Mouse (Mus musculus) spleen, postnatal 14 days (tissue): Measurements from ENCODE around the gene Narf.
A peak's percentile ranks its signal among the peaks of the same experiment; 100 is the strongest.

Source experiments
- DNase-seq, 2 experiments: peaks; one replicate each; pipeline ENCODE4 v3.0.0; 2021 to 2022; ENCODE audit warnings: low spot score in 2 of 2

Gene Narf

DNA sequence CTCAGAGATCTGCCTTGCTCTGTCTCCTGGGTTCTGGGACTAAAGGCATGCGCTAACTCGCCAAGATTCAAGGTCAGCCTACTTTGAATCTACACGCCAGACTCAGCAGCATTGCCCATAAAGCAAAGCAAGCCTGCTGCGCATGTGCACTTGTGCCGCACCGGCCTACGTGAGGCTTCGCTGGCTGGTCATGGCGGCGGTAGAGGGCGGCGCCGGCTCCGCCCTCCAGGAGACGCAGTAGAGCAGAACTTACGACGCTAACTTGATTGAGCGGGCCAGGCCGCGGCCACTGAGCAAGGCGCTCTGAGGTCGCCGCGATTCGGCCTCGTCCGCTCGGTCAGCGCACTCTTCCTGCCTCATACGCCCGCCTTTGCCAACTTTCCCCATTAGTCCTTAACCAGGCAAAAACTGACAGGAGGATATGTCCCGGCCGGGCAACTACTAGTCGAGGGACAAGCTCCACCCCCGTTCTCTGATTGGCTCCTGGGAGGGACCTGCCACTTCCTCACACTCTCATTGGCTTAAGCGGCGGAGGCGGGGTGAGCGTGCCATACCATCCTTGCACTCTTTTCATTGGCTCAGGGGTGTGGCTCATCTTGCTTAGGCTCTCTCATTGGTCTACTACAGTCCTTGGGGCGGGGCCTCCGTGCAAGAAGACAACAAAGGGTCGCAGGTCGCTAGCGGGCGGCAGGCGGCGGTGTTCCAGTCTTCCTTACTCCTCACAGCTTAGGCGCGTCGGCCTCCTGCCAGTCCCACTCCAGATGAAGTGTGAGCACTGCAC lies at the start of gene Narf:
Gene Narf (plus strand): TSS at position 690 of the 781 bp plus-strand sequence.
- DNase-seq = peak; percentile 95

DNA sequence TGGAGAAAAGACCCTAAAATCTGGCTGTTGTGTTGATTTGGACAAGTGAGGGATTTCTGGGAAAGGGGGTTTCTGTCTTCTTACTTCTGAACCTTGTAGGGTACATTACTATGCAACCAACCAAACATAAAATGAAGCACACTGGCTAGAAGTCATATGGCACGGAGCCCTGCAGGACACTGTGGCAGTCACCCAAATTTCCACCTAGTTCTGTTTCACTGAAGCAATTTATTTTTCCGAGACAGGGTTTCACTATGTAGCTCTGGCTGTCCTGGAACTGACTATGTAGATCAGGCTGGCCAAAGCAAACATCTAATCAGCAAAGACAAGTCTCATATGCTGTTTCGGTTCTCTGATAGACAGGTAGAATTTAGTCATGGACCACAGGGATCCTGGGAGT lies 47.4 kb upstream of the Narf start:
- no peak for DNase-seq

DNA sequence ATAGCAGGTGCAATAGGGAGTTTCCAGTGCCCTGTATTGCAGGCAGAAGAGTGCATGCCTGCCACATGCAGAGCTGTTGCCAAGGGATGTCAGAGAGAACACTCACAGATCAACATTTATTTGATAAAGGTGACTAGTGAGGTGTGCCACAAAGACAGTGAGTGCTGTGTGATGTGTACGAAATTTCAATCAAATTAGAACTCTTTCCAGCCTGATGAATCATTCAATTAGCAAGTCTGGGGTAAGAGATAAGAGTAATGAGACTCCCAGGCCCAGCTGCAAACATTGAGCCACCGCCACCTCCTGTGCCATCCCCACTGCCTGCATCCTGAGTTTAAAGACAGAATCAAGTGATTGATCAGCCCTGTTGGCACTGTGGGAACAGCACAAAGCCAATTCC lies 44.3 kb upstream of the Narf start:
- DNase-seq = no peak

DNA sequence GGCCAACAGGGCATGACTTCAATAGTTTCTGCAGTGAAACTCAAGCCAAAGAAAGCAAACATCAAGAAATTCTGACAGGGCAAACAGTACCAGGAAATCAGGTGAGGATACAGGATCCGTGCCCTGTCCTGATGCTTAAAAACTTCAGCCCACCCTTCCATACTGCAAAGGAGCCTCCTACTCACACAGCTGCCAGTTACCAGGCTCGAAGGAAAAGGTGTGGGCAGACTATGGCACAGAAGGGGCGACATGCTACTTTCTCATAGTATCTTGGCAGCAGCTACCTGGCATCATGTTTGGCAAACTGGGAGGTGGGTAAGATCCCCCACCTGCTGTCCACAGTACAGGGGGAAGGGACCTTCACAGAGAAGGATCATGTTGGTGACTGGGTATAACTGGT lies 43.6 kb upstream of the Narf start:
- no peak for DNase-seq

DNA sequence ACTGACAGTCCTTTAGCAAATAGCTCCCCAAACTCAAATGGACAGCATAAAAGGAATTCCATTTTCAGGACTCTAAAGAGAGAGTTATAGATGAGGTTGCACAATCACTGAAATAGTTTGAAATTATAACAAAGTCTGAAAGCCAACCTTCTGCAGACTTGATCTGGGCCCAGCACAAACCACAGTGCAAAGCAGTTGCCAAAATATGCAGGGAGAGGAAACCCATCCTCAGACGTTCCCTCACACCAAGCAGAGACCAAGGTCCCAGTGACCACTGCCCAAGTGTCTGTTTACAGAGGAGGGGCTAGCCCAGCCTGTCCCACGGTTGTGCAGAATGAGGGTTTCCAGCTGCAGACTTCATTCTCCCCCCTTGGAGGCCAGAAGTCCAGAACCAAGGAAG lies 38.4 kb upstream of the Narf start:
- DNase-seq = no peak

DNA sequence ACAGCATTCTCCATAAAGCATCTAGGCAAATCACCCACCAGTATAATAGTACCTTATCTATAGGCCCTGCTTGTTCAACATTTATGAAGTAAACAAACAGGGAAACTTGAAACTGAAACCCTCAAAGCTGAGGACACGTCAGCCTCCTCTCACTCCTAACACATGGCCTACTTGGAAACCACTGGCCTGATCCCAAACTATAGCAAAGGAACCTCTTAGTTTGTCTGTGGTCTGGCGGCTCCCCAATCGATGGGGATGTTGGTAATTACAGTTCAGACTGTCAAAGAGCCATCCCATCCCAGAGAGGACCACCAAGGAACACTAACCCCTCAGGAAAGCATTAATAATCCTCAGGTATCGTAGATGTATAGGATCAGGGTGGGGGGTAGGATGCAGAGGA lies 37.2 kb upstream of the Narf start:
- DNase-seq = no peak

DNA sequence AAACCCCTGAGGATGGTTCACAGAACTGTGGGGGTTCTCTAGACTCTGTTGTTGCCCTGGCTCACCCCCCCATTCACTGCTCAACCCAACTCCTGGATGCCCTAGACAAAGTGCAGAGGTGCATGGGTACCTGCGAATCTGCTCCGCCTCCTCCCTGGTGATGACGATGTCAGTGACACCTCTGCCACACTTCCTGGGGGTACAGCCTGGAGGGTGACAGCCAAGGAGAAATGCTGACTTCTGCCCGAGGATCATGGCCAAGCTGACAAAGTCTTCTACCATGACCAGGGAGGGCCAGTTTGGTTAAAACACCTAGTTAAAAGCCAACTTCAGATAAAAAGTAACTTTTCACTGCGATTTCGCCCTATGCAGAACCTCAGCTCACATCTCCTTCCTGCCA lies 36.3 kb upstream of the Narf start:
- DNase-seq = no peak

DNA sequence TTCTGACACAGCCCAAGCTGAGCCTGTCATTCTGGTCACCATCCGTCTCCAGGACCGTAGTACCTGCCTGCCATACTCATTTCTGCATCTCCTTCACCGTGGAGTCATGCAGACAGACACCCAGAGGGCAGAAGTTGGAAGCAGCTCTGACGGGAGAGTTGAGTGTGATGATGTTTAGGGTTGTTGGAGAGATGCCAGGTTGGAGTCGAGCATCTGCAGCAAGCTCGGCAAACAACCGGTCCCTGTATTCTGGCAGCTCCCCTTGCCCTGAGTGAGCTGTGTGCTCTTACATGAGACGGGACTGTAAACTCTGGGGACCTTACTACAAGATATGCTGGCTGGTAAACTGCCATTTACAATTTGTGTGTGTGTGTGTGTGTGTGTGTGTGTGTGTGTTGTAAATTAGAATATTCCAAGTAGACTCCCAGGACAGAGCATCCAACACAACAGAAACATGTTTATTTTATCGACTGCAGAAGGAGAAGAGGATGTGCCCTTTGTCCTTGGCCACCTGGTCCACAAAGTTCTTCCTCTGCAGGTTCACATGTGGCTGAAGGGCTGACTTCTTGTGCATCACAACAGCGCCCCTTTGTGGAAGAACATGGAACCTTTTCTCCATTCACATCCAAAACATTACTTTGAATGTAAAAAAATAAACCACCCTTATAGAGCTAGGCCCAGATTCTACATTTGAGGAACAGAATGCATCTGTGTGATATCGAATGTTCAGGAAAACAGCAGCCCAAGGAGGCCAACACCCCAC lies 35.4 kb upstream of the Narf start:
- DNase-seq = no peak

DNA sequence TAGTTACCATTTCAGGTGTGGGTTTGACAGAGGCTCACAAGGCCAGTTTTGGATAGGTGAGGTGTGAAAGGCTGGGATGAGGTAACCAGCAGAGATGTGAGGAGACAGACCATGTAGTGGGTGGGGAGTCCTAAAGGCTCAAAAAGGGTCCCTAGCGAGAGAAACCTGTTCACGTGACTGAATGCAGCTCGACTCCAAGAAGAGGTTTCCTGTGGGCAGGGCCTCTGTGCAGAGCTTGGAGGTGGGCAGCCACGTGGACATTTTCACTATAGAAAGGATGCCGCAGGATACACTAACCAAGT lies 33.2 kb upstream of the Narf start:
- no peak for DNase-seq

DNA sequence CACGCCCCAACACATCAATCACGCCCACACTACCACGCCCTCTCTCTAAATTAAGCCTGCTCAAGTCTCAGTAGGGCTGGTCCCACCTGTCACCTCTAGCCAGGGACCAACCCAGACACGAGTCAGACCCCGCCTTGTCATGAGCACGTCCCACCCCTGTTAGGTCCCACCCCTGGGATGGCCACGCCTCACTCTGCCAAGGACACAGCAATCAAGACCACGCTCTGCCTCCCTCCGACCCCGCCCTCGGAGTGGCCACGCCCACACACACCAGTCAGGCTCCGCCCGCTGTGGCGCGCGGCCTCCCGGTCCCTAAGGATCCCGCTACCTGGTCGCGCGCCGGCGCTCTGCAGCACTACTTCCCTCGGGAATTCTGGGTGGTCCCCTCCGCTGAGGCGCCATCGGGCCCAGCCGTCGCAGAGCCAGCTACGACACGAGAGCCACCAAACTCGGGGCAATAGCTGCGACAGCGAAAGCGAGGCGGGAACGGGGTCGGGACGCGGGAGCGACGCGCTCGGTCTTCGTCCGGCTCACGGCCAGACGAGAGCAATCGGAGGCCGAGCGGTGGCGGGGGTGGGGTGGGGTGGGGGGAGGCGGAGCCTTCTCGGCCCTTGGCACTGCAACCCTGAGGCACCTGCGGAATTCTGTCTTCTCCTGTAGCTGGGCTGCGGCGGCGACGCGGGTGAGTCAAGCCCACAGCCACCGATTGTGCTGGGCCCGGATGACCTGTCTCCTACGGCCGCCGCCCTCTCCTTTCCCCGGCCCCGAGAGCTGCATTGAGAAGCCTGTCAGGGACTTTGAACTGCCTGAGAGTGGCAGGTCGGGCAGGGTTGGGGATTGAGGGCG lies 32.7 kb upstream of the Narf start, which contains the start of the genes Hexdc and Ogfod3:
Gene Hexdc (plus strand): TSS at position 273 of the 846 bp plus-strand sequence.
Gene Ogfod3 (minus strand): TSS at position 551 of the 846 bp plus-strand sequence.
- DNase-seq = peak; percentile 90 to 94

DNA sequence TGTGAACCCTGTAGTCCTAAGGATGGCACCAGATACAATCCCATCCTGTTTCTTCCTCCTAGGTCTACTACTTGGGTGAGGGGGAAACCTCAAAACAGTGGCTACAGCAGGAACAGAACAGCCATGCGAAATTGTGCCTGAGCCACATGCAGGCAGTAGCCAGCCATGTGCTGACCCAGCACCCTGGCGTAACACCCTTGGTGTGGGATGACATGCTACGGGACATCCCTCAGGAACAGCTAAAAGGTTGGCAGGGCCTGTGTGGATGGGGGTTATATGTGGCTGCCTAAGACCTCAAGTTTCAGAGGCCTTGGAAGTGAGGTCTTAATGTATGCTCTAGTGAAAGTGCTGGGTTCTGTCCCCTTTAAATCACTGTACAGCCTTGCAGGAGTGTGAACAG lies 20.2 kb upstream of the Narf start:
- DNase-seq = no peak

DNA sequence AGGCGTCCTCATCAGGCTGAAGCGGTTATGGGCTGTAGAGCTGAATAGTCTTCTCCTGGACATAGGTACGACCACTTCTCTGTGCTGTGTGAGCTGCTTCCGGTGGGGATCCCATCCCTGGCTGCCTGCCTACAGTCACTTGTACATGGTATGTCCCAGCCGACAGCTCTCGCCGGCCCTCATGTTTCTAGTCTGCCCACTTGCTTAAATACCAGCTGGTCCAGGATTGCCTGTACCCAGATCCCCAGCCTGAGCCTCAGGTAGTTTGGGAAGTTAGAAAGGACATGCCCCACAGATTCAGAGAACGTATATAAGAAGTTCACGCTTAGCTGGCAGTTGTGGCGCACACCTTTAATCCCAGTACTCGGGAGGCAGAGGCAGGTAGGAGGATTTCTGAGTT lies 17.3 kb upstream of the Narf start:
- DNase-seq = no peak

DNA sequence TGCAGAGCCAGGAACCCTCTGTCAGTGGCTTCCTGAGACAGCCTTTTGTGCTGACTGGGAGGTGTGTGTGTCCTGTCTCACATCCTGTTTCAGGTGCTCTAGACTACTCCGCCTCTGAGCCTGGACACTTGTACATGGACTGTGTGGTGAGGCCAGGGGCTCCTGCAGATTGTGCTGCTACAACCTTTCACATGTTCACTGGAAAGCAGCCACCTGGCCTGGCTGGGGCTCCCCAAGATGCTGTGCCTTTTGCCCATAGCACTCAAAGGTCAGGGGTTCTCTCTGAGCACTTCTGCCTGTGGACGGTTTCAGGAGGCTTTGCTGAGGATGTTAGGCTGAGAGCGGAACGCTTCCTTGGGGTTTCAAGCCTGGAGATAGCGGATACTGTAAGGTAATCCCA lies 16.3 kb upstream of the Narf start:
- no peak for DNase-seq

DNA sequence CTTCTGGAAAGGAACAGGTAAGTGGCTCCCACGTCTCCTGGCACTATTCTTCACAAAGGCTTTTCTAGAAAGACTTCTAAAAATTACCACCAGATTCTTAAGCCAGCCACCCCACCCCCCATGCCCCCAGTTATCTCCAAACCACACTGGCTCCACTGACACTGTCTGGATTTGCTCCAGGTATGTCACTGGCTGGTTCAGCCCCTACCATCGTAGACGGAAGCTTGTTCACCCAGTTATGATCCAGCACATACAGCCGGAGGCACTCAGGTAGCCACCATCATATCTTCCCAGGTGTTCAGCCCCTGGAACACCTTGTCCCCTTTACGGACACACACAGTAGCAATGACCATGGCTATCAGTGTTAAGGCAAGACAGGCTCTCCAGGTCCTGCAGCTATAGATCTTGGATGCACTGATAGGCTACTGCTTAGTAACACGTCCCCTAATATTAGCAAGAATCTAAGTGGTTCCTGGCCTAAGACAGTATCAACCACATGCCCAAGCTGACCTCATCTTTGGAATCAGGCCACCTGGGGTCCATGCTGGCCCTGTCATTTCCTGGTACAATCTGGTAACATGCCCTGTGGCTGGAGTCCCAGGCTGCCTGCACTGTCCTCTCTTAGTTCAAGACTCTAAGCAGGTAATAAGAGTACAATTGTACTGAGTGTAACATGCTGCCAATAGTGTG lies 15.6 kb upstream of the Narf start:
- DNase-seq = no peak

DNA sequence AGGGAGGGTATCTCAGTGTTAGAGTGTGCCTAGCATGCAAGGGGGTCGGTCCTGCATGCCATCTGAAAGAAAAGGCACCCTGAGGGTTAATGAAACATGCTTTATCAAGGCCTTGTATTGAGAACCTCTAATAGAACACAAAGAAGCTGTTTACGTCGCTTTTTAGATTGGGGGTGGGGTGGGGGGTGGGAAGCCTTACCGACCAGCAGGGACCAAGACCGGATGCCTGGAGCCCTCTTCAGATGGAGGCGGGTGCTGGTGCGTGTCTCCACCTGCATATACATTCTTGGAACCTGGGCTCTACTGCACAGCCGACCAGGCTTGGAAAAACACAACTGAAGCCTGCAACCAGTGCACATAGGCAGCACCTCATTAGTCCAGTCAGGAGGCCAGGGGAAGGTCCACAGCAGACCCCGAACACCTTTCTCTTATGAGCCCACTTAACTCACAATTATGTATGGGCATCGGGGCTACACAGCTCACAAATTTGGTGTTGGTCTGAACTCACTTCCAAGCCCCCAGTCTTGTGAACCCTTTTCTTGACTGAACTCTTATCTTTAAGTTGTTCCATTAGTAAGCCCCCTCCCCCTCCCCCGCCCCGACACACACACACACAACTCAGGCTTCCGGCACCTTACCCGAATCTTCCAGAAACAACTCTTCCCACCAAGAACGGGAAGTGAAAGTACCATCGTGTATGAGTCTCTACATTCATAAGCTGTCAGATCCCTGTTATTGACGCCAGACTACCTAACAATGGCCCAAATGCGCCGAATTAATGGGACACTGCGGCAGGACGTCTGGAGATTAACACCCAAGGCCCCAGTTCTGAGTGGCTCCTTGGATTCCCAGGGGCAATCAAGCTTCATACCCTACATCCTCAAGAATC lies 8.7 kb upstream of the Narf start:
- DNase-seq = no peak

DNA sequence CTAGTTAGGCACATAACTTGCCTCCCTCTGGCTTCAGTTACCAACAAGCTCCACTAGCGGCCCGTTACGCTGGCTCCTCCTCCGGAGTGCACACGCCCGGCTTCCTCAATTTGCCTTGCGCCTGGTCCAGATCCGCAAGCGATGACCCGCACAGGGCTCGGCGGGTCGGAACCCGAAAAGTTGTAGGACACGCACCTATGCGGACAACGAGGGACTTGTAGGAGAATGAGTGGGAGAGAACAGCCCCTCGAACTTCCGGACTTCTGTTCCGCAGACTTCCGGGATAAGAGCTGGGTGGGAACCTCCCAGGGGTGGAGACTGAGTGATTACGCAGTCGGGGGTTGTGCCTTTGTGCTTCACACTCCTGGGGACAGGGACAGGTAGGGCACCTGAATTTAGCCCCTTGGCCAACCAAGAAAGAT lies 8.0 kb upstream of the Narf start, which contains the start of gene Cybc1:
Gene Cybc1 (minus strand): TSS at position 305 of the 422 bp plus-strand sequence.
- DNase-seq = peak; percentile 57 to 65

DNA sequence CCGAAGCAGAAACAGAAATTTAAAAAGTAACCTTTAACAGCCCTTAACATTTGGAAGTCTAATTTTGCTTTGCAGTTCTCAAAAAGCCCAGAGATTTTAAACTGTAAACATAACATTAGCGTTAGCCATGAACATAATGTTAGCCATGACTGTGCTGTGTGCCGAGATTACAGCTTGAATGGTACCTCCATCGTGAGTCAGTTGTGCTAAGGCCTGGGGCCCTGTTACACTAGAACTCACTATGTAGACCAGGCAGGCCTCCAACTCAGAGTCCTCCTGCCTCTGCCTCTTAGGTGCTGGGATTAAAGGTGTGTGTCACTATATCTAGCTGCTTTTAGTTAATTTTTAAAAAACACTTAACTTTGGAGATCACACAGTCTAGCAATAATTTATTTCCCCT lies 5.9 kb upstream of the Narf start:
- no peak for DNase-seq

DNA sequence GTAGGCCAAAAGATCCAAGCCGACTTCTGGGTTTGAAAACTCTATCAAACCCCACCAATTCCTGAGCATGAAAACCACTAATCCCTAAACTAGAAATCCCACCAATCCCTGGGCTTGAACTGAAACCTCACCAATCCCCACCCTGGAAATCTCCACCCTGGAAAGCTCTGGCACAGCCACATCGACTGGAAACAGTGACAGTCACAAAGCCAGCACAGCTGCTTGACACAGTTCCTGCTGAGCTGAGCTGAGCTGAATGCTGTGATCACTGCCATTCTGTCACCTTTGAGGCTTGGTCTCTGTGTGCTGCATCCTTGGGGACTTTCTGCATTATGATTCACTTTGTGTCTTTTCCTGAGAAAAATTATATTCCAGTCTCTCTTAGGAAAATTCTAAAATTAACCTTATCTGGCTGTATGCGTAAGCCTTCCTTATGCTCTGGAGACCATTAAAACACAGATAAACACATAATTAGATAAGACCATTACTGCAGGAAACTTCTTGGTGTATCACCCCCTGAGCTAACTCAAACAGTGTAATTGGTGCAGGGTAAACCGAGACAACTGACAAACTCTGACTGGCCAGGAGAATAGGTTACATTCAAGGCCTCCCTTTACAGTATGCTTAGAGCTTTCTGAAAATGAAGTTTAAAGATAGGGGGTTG lies 5.3 kb upstream of the Narf start:
- DNase-seq = no peak

DNA sequence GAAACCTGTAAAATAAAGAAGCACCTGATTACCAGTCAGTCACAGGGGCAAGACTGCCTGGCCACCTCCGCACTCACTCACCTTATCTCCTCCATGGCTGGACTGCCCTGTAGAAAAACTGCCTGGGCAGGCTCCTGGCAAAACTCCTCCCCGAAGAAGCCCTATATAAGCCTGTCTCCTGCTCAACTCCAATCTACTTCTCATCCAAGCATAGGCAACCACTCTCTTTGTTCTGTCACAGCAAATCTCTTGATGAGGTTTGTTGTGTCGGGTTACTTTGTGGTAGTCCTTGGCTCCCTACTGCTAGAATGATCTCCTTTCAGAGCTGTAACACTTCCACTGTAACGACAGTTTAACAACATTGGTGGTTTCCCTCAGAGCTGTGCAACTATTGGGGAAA lies 4.3 kb upstream of the Narf start:
- DNase-seq = no peak
